Mouse (Mus musculus) heart, postnatal 36 days (tissue): ENCODE results near the gene Rbm33. TPM values are rescaled to one million over a fixed set of nuclear protein-coding genes. Genes with fewer than 3 reads are reported as not detected.

ENCODE experiments used
- DNase-seq, 2 experiments: peaks; one replicate each; pipeline ENCODE4 v3.0.0; 2021 to 2022
- intact Hi-C: fragments of 180-260 bp; cut with DNase I; formaldehyde crosslinking; loops from one replicate; pipeline ENCODE4 v1.15.1; 2025
- total RNA-seq, 2 experiments: library from RNA; stranded (reverse); gene quantifications; 2 replicates each; pipeline ENCODE4 v1.2.3; 2021

The Rbm33 gene
- total RNA-seq, 2 experiments from 2014 or later = 39.8 to 40.2 TPM

DNA sequence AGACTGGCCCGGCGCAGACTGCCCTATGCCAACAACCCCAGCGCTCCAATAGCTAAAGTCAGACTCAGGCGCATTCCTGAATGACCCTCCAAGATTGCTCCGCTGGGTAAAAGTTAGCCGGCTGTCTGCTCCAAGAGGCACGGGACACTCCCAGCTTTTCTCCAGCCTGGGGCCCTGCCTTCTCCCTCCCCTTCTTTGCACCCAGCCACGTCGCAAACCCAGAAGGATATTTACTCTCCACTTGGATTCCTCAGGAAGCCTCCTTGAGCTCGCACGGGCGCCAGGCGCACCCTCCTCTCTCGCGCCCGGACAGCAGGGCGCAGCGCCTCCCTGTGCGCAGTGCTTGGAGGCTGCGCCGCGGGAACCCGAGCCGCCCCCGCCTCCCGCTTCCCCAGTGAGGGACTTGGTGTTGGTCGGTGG is 141.9 kb downstream of the Rbm33 start:
- intact Hi-C loops = loop anchor here (10.0 kb wide), 1 partner anchor 876 kb away; no protein-coding TSS in a partner anchor
- no peak for DNase-seq

DNA sequence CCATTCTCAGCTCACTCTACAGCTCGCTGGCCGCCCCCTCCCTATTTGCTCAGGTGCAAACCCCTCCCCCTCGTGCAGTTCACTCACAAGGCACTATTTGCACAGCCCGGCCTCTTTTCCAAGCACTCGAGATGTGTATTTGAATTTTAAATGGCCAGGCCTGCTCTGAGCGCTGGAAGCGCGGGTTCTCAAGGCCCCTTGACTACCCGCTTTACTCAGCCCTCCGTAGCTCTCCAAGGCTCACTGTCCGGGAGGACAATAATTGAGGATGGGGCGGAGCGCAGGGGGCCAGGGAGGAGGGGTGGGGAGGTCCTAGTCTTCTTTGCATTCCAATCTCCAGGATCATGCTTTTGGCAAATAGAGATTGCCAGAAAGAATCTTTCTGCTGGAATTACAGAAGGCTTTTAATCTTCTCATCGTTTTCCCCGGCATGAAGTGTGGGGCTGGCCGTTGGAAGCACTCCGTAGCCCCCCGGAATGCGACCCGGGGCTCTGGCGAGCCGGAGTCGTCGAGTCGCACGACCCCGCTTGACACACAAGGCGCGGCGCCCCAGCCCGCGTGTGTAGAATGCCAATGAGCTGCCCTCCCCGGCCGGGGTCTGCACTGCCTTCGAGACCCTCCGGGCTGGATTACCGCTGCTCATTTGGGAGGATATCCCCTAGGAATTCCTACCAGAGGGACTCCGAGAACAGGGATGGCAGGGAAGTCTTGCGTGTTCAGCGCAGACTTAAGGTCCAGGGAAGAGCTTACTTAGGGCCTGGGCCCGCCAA is 142.7 kb downstream of the Rbm33 start:
- no peak for DNase-seq
- intact Hi-C loops = loop anchor here (10.0 kb wide), 1 partner anchor 875 kb away; no protein-coding TSS in a partner anchor

DNA sequence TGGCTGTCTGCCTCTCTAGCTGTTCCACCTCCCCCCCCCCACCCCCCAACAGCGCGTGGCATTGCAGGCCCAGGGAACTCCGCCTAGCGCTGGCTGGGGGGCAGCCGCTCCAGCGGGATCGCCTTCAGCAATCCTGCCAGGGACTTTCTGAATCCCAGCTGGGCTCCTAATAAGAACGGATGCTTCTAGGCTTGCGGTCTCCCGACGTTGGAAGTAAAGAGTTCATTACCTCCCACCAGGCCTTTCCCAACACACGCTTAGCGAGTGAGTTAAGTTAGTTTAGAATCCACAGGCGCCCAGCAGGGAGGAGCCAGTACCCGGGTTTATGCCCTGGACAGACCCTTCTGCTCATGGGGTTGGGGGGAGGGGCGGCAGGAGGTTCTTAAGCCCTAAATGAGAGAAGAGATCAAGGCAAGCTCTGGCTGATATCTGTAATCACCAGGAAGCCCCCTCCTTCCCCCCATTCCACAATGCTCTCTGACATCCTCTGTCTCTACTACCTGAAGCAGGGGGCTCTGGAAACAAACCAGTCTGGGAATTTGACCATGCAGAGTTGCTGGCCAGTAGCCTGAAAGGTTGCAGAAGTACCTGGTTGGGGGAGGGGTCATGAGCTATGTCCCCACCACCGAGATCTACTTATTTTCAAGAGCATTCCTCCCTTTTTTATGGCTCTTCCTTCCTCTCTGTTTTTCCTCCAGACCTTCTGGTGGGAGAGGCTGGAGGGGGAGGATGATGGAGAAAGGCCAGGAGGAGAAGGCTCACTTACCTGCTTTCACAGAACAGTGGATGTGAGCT is 143.8 kb downstream of the Rbm33 start:
- intact Hi-C loops = no loop called here
- no peak for DNase-seq

DNA sequence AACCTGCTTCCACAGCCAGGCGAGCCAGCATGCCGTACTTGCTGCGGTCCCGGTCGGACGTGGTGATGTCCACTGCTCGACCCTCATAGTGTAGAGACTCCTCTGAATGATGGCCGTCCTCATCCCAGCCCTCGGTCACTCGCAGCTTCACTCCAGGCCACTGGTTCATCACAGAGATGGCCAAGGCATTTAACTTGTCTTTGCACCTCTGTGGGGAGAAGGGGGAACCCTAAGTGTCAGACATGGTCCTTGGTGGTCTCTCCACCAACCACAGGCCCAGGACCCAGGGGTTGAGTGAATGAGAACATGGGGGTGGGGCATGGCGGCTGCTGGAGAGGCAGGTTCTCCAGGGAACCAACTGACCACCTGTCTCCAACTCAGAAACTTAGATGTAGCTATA is 144.5 kb downstream of the Rbm33 start:
- intact Hi-C loops = no loop called here
- no peak for DNase-seq

DNA sequence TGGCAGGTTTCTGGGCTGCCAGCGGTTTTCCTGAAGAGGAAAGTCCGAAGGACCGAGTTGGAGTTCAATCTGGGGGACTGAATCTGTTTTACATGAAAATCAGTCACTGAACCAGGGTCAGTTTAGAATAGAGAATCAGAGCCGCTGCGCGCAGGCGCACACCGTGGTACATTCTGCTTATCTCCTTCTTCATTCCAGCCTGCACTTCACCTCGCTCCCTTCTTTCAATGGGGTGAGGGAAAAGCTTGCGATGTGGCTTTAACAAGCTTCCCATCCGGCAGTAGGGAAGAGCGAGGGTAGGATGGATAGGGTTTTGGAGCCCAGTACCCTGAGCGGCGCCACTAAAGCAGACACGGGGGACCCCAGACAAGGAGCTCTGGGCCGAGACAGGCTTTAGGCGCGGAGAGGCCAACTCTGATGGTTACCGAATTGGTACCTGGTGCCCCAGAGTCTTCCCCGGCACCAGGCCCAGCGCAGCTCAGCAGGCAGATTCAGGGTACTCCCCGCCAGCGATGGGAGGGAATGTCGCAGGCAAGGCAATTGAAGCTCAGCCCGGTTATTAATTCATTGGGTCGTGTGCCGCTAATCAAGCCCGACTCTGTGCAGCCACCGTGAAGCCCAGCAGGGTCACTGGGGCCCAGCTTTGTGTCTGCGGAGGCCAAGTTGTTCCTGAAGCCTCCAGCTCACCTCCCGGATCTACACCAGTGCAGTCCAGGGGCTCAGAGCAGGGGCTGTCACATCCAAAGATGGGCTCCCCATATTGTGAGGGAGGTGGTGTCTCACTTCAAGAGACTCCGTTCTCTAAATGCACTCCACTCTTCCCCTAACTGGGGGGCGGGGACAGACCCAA is 146.0 kb downstream of the Rbm33 start:
- intact Hi-C loops = no loop called here
- DNase-seq = no peak

GRCm38 (mm10) chr5:28463656-28464055 is 146.7 kb downstream of the Rbm33 start:
- intact Hi-C loops = no loop called here
- no peak for DNase-seq

DNA sequence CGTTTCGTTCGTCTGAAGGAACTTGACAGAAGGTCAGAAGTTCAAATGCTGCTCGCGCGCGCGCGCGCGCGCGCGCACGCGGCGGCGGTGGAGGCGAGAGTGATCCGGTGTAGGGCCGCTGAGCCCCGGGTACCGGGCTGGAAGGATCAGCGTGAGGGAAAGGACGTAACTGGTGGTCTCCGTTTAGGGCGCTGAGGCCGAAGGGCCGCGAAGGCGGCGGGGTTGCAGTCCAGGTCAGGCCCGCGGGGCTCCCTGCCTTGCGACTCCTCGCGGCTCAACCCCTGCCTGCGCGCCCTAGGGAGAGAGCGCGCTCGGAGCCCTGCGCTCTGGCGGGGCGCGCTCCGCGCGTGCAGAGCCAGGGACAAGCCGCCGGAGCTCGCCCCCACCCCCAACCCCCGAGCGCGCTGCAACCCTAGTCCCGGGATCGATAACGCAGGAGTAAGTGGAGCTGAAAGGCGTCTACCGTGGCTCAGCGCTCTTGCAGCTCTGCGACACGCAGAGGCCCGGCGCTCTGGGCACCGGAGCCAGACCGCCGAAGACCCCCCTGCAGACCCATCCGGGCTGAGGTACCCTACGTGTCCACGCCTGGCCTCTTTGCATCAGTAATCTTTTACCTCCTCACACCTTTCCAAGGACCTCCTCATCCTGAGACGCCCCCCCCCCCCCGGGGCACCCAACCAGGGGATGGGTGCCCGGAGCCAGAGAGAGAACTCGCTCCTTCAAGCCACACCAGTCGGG is 147.6 kb downstream of the Rbm33 start:
- intact Hi-C loops = no loop called here
- no peak for DNase-seq

DNA sequence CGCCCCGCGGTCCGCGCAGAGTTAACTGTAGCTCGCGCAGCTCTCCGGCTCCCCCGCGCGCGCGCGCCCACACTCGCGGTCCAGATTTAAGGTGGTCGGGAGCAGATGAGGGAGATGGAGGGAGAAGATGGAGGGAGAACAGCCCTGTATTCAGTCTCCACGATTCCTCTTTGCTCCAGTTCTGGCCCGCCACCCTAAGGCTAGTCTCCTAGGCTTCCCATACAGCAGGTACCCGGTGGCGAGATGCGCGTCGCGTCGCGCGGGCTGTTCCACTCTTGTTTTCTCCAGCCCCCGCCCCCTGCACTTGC is 148.1 kb downstream of the Rbm33 start:
- intact Hi-C loops = no loop called here
- DNase-seq = no peak

GRCm38 (mm10) chr5:28465526-28465925 is 148.6 kb downstream of the Rbm33 start:
- no peak for DNase-seq
- intact Hi-C loops = no loop called here

- intact Hi-C loops = no loop called here
- DNase-seq = no peak
These were observed 149.4 kb downstream of the Rbm33 start for GRCm38 (mm10) chr5:28466351-28466750.

- DNase-seq = no peak
- intact Hi-C loops = no loop called here
These were observed 149.9 kb downstream of the Rbm33 start, which contains the start of gene Shh for GRCm38 (mm10) chr5:28466760-28467306. TSS of gene Shh (minus strand) at chr5:28467256.

Other genes with a start within 250 kb of the Rbm33 start
- 10 to 100 TPM; 18.8 to 21.2 TPM for gene Insig1, start 245.8 kb upstream of the Rbm33 start, total RNA-seq
- gene En2, start 151.4 kb upstream of the Rbm33 start, total RNA-seq = not detected
- gene Cnpy1, start 71.3 kb upstream of the Rbm33 start, total RNA-seq = not detected
- gene Shh, start 150.1 kb downstream of the Rbm33 start, total RNA-seq = not detected